7 mouse cellular contexts compared by ENCODE assay signal in genomic region chr5:64969861-64970771, GRCm38 (mm10). TPM values are rescaled to one million over a fixed set of nuclear protein-coding genes. Genes with fewer than 3 reads are reported as not detected.
DNase-seq lines count a peak whose midpoint lies in the region; ATAC-seq and TF ChIP-seq lines count a peak whose summit lies in the region.

Gene Fam114a1 (plus strand): TSS chr5:64970071.

- no peaks in the 10 kb centered on the region for H3K36me3 ChIP-seq in hindbrain, embryonic 14.5 days (replicated peaks; ENCODE audit: control insufficient read depth, insufficient read depth)
- H3K36me3 ChIP-seq in limb, embryonic 12.5 days = no peaks in the 10 kb centered on the region
- H3K36me3 ChIP-seq in midbrain, embryonic 12.5 days = no peaks in the 10 kb centered on the region
- no peaks in the 10 kb centered on the region for H3K36me3 ChIP-seq in small intestine, adult 2 months (ENCODE audit: control insufficient read depth, insufficient read depth, low read length)

- no peak for TF ChIP-seq CTCF in cerebellum, adult 2 months (IDR thresholded peaks at IDR 0.05; ENCODE audit: borderline replicate concordance, insufficient read depth, low read depth, low read length)
- no peak for TF ChIP-seq CTCF in gastrocnemius, adult 2 months (IDR thresholded peaks at IDR 0.05)
- TF ChIP-seq CTCF in small intestine, adult 2 months (IDR thresholded peaks at IDR 0.05; ENCODE audit: extremely low read depth, insufficient read length, insufficient replicate concordance, low read depth, low read length) = no peak

- 2% methylated on average over 67 of the region's 68 CpGs for WGBS in cerebellum, adult 2 months
- WGBS in hindbrain, embryonic 14.5 days = 1% methylated on average over 57 of the region's 68 CpGs
- WGBS in limb, embryonic 12.5 days = under 1% methylated on average over 58 of the region's 68 CpGs
- WGBS in midbrain, embryonic 12.5 days = 2% methylated on average over 49 of the region's 68 CpGs
- WGBS in small intestine, adult 2 months = 2% methylated on average over 65 of the region's 68 CpGs

- H3K27me3 ChIP-seq in cerebellum, adult 2 months (ENCODE audit: control insufficient read depth, insufficient read depth, low read length) = no peaks in the 10 kb centered on the region; the same call in 1 of the 2 replicates
- H3K27me3 ChIP-seq in hindbrain, embryonic 14.5 days (ENCODE audit: control insufficient read depth, insufficient read depth, low read length) = peaks cover 18% of the 10 kb centered on the region; the same call in 1 of the 2 replicates
- H3K27me3 ChIP-seq in limb, embryonic 12.5 days = 0 out of 2 replicates have a peak, but pooled peaks cover 2% of the 10 kb centered on the region
- peaks cover 30% of the 10 kb centered on the region for H3K27me3 ChIP-seq in midbrain, embryonic 12.5 days
- H3K27me3 ChIP-seq in small intestine, adult 2 months (ENCODE audit: control insufficient read depth, insufficient read depth, low read length) = no peaks in the 10 kb centered on the region

- H3K4me1 ChIP-seq in cerebellum, adult 2 months (ENCODE audit: control insufficient read depth, insufficient read depth, low read length) = no peaks in the 10 kb centered on the region
- peaks cover 4% of the 10 kb centered on the region; the same call in 1 of the 2 replicates for H3K4me1 ChIP-seq in hindbrain, embryonic 14.5 days (replicated peaks; ENCODE audit: control insufficient read depth, insufficient read depth, low read length)
- H3K4me1 ChIP-seq in limb, embryonic 12.5 days (replicated peaks) = peaks cover 17% of the 10 kb centered on the region
- peaks cover 14% of the 10 kb centered on the region; the same call in 1 of the 2 replicates for H3K4me1 ChIP-seq in midbrain, embryonic 12.5 days
- H3K4me1 ChIP-seq in small intestine, adult 2 months (ENCODE audit: control insufficient read depth, insufficient read depth, insufficient read length, low read length) = peaks cover 8% of the 10 kb centered on the region; the same call in 1 of the 2 replicates

- intact Hi-C loops in gastrocnemius, adult 2 months (cut with DNase I) = no loop called here

- H3K9me3 ChIP-seq in hindbrain, embryonic 14.5 days (ENCODE audit: control insufficient read depth, low read length) = no peaks in the 10 kb centered on the region
- no peaks in the 10 kb centered on the region for H3K9me3 ChIP-seq in limb, embryonic 12.5 days
- H3K9me3 ChIP-seq in midbrain, embryonic 12.5 days = no peaks in the 10 kb centered on the region

- H3K4me3 ChIP-seq in cerebellum, adult 2 months (replicated peaks; ENCODE audit: insufficient read depth, low read depth, low read length) = peak within 1 kb of the TSS; percentile 65
- H3K4me3 ChIP-seq in gastrocnemius, adult 2 months = peak within 1 kb of the TSS; percentile 95
- H3K4me3 ChIP-seq in hindbrain, embryonic 14.5 days (replicated peaks; ENCODE audit: low read length) = peak within 1 kb of the TSS; percentile 56
- peak within 1 kb of the TSS; percentile 74 for H3K4me3 ChIP-seq in limb, embryonic 12.5 days (replicated peaks)
- H3K4me3 ChIP-seq in midbrain, embryonic 12.5 days = peak within 1 kb of the TSS; percentile 59
- H3K4me3 ChIP-seq in small intestine, adult 2 months (ENCODE audit: low read depth, low read length) = peak within 1 kb of the TSS; percentile 94

- H3K4me2 ChIP-seq in hindbrain, embryonic 14.5 days (replicated peaks) = peak within 1 kb of the TSS; percentile 94
- H3K4me2 ChIP-seq in limb, embryonic 12.5 days = peak within 1 kb of the TSS; percentile 79
- H3K4me2 ChIP-seq in midbrain, embryonic 12.5 days (replicated peaks) = peak within 1 kb of the TSS; percentile 97

- no peak within 1 kb of the TSS for H3K27ac ChIP-seq in cerebellum, adult 2 months (ENCODE audit: insufficient read depth, low read length)
- H3K27ac ChIP-seq in gastrocnemius, adult 2 months = peak within 1 kb of the TSS; percentile 96
- H3K27ac ChIP-seq in hindbrain, embryonic 14.5 days = no peak within 1 kb of the TSS; the same call in 1 of the 2 replicates
- peak within 1 kb of the TSS; percentile 69 for H3K27ac ChIP-seq in limb, embryonic 12.5 days
- no peak within 1 kb of the TSS for H3K27ac ChIP-seq in midbrain, embryonic 12.5 days (replicated peaks)
- H3K27ac ChIP-seq in small intestine, adult 2 months (ENCODE audit: insufficient read depth, low read depth, low read length) = peak within 1 kb of the TSS; percentile 77

- peak; percentile 75; the same call in 1 of the 2 replicates for ATAC-seq in hindbrain, embryonic 14.5 days (ENCODE audit: low FRiP score)
- peak; percentile 77 for ATAC-seq in limb, embryonic 12.5 days (ENCODE audit: insufficient number of reproducible peaks, insufficient read depth, low FRiP score, low TSS enrichment, low read depth)
- peak; percentile 81 for ATAC-seq in midbrain, embryonic 12.5 days (ENCODE audit: low FRiP score, low read depth)

- TF ChIP-seq POLR2A in cerebellum, adult 2 months (IDR thresholded peaks at IDR 0.05; ENCODE audit: borderline replicate concordance, insufficient read depth, low read length) = no peak
- no peak for TF ChIP-seq POLR2A in small intestine, adult 2 months (IDR thresholded peaks at IDR 0.05; ENCODE audit: low read depth, low read length)

- H3K9ac ChIP-seq in hindbrain, embryonic 14.5 days = peak within 1 kb of the TSS; percentile 61
- peak within 1 kb of the TSS; percentile 83 for H3K9ac ChIP-seq in limb, embryonic 12.5 days (replicated peaks)
- H3K9ac ChIP-seq in midbrain, embryonic 12.5 days (replicated peaks) = peak within 1 kb of the TSS; percentile 68

- peak; percentile 91 for DNase-seq in Muller cell, postnatal 12 days (ENCODE audit: inconsistent ontology term)
- DNase-seq in cerebellum, adult 2 months = peak; percentile 11 to 25
- DNase-seq in gastrocnemius, adult 2 months = peak; percentile 91
- peak; percentile 34 for DNase-seq in hindbrain, embryonic 14.5 days (ENCODE audit: low spot score)

RNA-seq across cellular contexts. Expression of gene Fam114a1, which starts in this region (rescaled TPM):
- polyA plus RNA-seq in cerebellum, adult 2 months (2012; rRNA removed) = 3.7 and 3.9 TPM in 2 replicates
- 10 to 100 TPM in 1 of 2 experiments, 1 to 10 TPM in 1; 7.6 to 14.1 TPM for total RNA-seq in gastrocnemius, adult 2 months (2021)
- polyA plus RNA-seq in hindbrain, embryonic 14.5 days (2014; fragmentation: Nextera tagmentation; extraction: Ambion mirVana) = 7.1 and 10.3 TPM in 2 replicates
- 32.2 and 34.6 TPM in 2 replicates for polyA plus RNA-seq in limb, embryonic 12.5 days (2016; fragmentation: Nextera tagmentation; extraction: Ambion mirVana)
- polyA plus RNA-seq in midbrain, embryonic 12.5 days (2016; fragmentation: Nextera tagmentation; extraction: Ambion mirVana) = 15.3 and 21.1 TPM in 2 replicates
- 15.4 and 18.9 TPM in 2 replicates for polyA plus RNA-seq in small intestine, adult 2 months (2012; rRNA removed)

Comparison
In these comparisons a context has a peak if more than half of its experiments do, and no peak if none do; other contexts are left out.
1. DNase-seq: peak in every context shown above with its lines; median percentile 91 in Muller cell, postnatal 12 days; 91 in gastrocnemius, adult 2 months; 34 in hindbrain, embryonic 14.5 days; 18 in cerebellum, adult 2 months.
2. H3K27ac ChIP-seq: peak in gastrocnemius, adult 2 months (single experiment), limb, embryonic 12.5 days (single experiment) and small intestine, adult 2 months (single experiment); none in cerebellum, adult 2 months (single experiment), hindbrain, embryonic 14.5 days (single experiment) and midbrain, embryonic 12.5 days (single experiment).
3. Peak in every context shown above with its lines, with median percentiles within 50 percentile points of each other: H3K4me3 ChIP-seq, ATAC-seq, H3K4me2 ChIP-seq and H3K9ac ChIP-seq.